Mouse (Mus musculus) kidney, postnatal 25 days (tissue): ENCODE measurements around the gene Smap2.
A peak's percentile ranks its signal among the peaks of the same experiment; 100 is the strongest.

Experiments used
- DNase-seq, 2 experiments: peaks; one replicate each; pipeline ENCODE4 v3.0.0; 2021; ENCODE audit warnings: mixed read lengths in 2 of 2

Gene Smap2

DNA sequence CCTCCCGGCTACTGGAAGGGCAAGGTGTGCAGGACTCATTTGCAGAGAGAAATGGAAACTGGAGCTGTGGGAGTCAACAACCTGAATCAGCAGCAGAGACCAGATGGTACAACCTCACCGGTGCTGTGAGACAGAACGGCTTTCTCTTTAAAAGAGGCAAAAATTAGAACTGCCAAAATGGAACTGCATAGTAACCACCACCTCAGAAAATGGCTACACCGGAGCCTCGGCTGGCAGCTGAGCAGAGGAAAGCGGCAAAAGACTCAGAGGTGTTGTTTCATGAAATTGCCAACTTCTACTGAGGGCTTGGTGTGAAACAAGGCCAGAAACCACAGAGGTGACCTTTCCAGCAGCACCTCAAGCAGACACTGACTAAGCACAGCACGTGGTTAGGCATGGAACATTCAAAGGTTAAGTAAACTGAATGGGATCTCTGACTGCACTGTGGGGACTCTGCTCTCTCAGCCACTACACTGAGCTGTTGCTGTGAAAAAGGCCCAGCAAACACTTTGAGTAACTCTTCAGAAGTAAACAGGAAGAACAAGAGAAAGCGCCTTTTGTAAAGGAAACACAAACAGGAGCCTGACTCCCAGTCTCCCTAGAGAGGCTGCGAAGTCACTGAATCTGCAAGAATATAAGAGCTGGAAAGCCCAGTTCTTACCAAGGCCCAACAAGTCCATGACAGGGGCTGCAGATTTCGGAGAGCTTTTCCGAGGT is 42.2 kb downstream of the Smap2 start:
- peak; percentile 51 to 77 for DNase-seq

DNA sequence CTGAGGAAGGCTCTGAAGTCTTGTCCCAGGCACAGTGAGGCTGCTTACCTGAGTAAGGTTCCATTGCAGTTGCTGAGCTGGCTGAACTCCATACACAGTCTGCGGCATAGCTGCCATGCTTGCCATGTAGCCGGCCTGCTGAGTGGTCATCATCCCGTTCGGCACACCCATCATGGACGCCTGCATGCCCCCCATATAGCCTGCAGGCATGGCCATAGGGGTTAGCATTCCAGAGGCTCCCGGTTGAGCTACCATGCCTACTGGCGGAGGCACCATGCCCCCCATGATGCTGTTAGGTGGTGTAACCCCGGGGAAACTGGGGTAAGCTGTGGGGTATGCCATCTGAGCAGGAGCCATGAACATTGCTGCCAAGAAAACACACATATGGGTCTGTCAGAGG is 45.2 kb downstream of the Smap2 start:
- no peak for DNase-seq

DNA sequence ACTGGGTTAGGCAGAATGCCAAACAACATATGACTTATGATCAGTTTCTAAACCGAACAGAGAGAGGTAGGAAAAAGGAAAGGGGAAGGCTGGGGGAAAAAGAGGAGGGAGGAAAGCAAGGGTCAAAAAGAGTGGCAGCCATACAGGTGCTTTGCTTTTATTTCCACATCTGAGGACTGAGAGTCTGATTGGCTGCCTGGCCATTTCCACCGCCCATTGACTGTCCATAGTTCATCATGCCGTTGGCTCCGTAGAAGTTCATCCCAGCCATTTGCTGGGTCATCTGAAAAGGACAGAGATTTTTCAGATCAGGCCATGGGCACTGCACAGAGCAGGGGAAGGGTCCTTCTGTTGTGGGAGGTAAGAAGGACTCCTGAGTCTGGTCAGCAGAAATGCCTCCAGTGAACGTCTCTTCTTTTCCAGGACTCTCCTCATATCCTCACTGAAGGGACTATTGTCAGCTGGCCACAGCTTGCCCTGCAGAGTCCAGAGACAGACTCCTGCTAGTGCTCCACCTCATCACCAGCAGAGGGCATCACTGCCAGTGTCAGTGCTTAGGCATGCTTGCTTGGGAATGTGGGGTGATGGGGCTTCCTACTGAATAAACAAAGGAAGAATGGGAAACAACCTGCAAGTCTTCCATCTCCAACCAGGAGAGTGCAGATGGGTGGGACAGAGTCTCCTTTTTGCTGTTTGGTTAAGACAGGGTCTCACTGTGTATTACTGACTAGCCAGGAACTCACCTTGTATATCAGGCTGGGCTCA is 47.5 kb downstream of the Smap2 start:
- DNase-seq = peak; percentile 58 to 62

DNA sequence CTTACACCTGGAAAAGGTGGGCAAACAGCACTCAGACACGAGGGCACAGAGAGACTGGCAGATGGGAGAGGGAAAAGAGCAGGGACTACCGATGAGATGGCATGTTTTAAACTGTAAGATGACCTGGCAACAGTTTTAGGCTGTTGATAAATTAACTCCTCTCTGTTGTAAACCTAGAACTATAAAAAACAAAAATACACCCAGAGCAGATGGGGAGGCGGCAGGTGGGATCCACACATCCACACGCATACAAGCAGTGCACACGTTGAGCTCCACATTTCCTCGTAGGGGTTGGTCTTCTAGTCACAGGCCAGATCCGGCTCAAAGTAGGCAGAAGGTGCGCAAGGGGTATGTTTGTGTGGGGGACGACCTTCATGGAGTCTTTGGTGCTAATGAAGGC is 48.6 kb downstream of the Smap2 start:
- no peak for DNase-seq

DNA sequence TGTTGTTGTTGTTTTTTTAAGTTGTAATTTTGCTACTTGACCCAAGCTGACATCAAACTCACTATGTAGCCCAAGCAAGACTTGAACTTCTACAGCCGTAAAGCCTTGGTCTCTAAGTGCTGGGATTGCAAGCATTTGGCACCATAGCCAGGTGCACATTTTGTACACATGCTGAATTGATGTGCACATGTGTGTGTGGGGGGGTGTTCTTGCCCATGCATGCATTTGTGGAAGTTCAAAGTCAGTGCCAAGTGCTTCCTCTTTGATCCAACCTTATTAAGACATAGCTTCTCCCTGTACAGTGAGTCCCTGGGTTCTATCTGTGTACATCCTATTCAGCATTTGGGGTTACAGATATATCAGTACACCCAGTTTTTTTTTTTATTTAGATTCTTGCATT is 61.5 kb downstream of the Smap2 start:
- DNase-seq = no peak

DNA sequence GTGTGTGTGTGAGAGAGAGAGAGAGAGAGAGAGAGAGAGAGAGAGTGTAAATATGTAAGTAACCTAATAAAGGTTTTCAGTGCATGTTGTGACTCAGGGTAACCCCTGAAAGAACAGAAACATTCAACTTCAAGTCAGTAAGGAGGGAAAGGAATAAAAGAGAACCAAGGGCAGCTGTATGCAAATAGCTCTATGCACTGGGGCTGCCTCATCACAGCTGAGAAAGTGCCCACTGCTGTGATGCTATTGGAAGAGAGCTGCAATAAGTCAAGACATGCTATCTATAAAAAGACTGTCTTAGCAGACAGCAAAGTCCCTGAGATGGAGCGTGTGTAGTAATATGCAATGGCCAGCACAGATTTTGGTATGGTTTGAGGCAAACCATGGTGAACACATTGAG is 63.4 kb downstream of the Smap2 start:
- no peak for DNase-seq

DNA sequence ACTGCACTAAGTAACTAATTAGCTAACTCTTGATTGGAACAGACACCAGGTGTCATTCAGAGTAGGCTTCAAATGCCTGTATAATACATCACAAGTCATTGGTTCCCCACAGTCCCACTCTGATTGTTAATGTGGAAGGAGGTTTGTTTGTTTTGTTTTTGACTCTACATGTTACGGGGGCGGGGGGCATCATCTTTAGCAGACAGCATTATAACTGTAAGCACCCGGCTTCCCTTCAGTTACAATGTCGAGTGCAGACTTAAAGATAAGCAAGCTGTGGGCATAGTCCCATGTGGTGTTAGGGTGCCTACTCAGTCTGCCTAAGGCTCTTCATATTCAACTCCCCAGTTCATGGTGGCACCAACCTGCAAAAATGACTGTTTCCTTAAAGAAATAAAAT is 64.0 kb downstream of the Smap2 start:
- DNase-seq = no peak

DNA sequence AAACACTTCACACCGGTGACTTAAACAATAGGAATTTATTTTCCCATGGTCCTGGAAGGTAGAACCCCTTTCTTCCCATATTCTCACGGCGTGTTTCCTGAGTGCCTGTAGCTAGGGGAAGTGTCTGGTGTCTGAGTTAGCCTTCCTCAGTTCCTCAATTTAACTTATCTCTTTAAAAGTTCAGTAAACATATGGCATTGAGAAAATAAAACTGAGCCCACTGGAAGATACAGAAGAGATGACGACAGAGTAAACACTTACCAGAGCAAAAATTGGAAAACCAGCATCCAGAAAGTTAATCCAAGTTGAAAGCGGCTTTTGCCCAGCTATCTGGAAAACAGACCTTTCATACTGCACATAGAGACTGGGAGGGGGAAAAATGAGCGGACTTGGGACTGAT is 64.9 kb downstream of the Smap2 start:
- no peak for DNase-seq

DNA sequence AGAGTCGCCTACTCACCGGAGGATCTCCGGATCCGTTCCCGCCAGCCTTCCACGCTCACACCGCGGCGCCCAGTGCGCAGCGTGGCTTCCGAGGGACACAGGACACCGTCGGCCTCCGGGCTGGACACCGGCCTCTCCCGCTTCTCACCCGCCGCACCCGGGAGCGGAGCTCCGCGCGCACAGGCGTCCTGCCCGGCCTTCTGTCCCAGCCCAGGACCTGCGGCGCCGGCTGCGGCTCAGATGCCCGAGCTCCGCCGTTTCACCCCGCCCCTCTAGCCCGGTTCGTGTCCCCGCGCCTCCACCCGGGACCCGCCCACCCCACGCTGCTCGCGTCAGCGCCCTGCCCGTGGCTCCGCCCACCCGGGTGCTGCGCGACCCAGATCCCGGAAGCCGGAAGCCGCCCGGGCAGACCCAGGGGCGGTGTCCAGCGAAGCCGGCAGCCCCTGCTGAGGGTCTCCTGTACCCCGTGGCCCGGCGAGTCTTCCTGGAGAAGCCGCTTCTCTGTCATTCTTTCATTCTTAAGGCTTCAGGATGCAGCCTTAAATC is 65.5 kb downstream of the Smap2 start, which contains the start of gene Zfp69:
Zfp69 (minus strand) TSS at position 272 of the 546 bp plus-strand sequence.
- peak; percentile 93 to 96 for DNase-seq

DNA sequence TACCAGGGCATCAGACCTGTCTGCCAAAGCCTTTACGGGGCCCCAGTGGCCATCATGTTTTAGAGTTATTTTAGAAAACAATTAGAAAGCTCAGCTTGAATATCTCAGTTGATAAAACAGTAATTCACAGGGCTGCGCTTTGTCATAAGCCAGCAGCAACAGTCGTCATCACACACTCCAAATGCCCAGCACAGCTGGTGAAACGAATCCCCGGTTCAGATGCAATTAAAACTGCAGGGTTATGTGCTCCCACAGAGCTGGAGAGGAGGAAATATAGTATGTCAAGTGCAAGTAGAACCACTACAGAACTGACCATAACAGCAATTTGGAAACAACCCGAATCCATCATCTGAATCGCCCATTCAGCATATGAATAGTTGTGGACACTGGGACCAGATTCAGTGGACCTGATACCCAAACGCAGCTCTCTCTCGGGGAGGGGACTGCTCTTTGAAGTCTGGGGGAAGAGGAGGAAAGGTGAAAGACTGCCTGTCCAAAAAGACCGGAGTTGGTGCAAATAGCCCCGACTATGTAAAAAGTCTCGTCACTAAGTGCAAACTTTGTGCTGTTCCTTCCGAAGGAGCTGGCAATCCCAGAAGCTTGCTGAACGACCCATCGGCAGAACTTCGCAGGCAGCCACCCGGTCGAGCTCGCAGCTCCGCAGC is 66.2 kb downstream of the Smap2 start:
- DNase-seq = peak in 1 of 2 experiments; percentile 4

DNA sequence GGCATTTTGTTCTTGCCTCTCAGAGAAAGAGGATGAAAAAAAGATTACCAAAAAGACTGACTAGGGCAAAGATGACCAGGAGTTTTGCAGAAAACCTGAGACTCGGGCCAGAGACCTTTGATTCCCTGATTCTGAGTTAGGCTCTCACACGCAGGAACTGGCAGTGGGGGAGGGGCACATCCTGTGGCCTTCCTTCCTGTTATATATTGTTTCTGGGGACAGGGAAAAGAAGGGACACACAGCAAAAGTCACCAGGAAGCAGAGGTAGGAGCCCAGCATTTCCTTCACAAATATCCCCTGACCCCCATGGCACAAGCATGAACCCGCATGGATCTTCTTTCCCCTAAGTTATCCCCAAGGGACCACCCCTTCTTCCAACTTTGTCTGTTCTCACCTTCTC is 68.1 kb downstream of the Smap2 start:
- DNase-seq = peak; percentile 72

DNA sequence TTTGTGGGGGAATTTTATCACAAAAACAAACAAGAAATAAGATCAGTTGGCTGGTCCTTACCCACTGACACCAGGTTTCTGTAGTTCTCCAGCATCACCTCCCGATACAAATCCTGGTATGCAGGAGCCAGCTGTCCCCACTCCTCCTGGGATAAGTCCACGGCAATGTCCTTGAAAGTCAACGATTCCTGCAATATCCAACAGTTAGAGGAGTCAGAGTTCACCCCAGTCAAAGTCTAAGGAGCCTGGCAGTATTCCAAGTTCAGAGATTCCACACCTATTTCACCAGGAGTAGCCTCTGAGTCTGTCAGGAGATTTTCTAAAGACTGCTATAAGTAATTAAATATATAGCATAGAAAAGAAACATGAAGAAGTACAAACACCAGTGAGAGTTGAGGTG is 82.0 kb downstream of the Smap2 start:
- peak in 1 of 2 experiments; percentile 31 for DNase-seq

DNA sequence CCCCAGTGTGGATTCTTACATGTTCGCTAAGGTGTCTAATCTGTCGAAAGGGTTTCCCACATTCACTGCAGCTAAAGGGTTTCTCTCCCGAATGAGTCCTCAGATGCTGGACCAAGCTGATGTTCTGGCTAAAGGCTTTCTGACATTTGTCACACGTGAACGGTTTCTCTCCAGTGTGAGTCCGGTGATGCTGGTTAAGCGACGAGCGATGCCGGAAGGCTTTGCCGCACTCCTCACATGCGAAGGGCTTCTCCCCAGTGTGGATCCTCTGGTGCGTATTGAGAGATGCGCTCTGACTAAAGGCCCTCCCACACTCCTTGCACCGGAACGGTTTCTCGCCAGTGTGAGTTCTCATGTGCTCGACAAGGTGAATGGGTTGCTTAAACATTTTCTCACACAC is 86.3 kb downstream of the Smap2 start:
- no peak for DNase-seq

DNA sequence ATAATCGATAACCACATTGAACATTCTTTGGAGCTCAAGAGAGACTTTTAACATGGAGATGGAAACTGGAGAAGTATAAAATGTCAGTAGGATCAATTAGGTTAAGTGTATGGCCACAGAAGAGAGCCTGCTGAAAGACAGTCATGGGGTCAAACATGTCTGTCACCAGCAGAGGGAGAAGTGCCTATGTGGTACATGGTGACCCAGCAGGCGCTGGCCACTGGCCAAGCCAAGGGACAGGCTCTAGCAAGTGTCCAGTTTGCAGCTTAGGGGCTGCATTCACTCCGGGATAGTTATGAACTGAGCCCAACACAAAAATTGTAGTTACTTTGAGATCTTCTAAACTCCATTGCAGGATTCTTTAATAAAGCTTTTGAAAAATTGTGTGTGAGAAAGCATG is 88.4 kb downstream of the Smap2 start:
- peak in 1 of 2 experiments; percentile 29 for DNase-seq

DNA sequence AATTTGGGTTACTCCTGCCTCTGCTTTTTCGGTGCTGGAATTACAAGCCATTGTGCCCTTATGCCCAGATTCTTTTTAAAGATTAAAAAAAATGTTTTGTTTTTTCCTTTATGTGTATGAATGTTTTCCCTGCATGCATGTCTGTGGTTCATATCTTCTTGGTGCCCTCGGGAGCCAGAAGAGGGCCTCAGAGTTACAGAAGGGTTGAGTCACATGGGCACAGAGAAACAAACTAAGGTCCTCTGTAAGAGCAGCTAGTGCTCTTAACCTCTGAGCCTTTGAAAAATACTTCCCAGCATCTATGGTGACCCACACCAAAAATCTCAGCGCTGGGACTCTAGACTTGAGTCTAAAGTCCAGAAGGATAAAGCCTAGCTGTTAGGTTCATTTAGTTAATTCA is 91.7 kb downstream of the Smap2 start:
- peak; percentile 54 to 77 for DNase-seq

DNA sequence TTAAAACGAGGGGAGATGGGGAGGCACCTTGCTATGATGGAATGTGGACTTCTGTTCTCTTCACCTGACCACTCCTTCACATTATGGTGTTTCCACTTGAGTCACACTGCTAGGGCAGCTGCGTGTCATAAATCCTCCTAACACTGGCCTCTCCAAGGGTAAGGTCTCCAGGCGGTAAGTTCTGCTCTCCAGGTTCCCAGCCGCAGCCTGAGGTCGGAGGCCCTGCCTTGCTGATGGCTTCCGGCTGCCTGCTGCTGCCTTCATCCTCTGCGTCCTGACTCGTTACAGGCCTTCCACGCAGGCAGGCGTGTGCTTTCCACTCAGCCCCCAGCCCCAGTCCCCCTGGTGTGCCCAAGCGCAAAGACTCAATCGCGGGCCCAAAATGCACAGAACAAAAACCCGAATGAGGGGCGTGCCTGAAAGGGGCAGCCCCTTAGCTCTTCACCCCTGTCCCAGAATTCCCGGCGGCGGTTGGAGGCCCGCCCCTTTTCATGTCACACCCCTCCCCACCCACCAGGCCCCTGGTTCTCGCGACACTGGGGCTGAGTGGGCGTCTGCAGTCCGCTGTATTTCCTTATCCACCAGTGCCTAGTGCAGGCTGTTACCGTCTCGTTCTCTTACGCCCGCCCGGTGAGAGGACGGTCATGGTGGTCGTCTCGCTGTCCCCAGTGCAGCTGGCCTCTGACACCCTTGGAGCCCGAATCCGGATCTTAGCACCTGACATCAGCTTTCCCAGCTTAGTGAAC is 92.3 kb downstream of the Smap2 start, which contains the start of gene Exo5:
Exo5 (minus strand) TSS at position 464 of the 746 bp plus-strand sequence.
- peak; percentile 90 to 96 for DNase-seq

DNA sequence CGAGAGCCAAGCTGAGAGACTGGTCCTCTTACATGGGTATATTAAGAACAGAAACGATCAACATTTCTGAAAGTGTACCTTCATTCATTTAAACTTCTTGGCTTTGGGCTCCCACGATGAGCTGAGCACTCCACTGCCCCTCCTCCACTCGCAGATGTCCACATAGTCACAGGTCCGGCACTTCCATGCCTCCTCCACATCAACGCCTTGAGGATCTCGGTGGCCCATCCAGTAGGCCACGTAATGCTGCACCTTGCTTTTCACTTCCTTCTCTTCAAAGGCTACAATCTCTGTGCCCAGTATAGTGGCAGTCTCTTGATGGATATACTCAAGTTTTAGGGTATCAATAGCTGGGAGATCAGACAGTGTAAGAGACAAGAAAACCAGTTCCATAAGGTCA is 95.6 kb downstream of the Smap2 start:
- DNase-seq = no peak
